Mouse (Mus musculus): ENCODE results near the gene Apold1.

Gene Apold1

DNA sequence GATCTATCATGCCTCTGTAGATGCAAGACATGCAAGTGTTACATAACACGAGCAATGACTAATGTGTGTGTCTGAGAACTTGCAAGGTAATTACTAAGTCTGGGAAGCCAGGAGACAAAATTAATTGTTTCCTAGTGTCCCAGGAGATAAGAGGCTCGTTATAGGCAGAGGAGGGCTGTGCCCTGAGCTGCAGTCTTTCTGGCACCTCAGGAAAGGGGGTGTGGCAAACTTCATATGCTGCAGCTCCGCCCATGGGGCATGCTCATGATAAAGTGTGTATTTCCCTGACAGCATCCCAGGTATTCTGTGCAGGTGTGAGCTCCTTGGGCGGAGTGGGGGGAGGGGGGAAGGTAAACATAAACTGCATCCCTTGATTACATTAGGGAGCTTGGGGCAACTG, 9.4 kb upstream of the Apold1 start:
- DNase-seq (ENCODE audit: low spot score in 2 of 2), result no peak

DNA sequence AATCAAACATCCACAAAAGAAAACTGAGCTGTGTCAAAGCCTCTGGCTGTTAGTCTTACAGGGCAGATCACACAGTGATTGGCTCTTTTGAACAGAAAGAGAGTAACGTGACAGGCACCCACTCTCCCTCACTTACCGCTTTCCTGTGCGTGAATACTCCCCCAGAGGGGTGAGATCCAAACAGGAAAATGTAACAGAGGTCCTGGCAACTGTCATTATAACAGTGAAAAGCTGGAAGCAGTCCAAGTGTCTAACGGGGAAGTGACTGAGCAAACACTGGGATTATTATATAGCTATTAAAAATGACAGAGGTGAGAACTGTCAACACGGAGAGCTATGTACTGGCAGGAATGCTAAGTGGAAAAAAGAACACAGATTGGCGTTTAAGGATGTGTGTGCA, 4.9 kb upstream of the Apold1 start:
- DNase-seq (ENCODE audit: low spot score in 2 of 2), result no peak

DNA sequence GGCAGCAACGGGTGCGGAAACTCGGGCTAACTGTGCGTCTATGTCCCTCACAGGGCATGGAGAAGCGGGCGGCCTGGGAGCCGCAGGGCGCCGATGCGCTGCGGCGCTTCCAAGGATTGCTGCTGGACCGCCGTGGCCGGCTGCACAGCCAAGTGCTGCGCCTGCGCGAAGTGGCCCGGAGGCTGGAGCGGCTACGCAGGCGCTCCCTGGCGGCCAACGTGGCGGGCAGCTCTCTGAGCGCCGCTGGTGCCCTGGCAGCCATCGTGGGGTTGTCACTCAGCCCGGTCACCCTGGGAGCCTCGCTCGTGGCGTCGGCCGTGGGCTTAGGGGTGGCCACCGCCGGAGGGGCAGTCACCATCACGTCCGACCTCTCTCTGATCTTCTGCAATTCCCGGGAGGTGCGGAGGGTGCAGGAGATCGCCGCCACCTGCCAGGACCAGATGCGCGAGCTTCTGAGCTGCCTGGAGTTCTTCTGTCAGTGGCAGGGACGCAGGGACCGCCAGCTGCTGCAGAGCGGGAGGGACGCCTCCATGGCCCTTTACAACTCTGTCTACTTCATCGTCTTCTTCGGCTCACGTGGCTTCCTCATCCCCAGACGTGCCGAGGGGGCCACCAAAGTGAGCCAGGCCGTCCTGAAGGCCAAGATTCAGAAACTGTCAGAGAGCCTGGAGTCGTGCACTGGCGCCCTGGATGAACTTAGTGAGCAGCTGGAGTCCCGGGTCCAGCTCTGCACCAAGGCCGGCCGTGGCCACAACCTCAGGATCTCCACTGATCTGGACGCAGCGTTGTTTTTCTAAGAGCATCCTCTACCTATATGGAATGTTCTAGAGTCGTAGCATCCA, 2.2 kb downstream of the Apold1 start:
- peak; percentile 88 to 91 for DNase-seq (ENCODE audit: low spot score in 2 of 2)

DNA sequence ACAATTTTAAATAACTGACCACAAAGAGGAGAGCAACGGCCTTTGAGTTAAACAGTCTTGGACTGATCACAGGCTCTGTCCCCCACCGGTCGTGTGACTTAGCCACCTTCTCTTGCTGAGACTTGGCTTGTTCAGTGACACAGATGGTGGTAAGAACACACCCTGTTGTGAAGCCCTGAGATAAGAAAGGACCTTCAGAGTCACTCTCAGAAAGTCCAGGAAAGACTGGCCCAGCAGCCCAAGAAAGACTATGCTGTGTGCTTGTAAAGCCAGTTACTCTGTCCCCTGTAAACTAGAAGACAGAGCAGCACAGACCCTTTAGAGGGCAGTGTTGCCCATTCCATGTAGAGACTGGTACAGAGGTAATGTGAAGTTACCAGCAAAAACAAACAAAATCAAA, 3.2 kb downstream of the Apold1 start:
- peak in 1 of 2 experiments; percentile 18 for DNase-seq (ENCODE audit: low spot score in 2 of 2)

DNA sequence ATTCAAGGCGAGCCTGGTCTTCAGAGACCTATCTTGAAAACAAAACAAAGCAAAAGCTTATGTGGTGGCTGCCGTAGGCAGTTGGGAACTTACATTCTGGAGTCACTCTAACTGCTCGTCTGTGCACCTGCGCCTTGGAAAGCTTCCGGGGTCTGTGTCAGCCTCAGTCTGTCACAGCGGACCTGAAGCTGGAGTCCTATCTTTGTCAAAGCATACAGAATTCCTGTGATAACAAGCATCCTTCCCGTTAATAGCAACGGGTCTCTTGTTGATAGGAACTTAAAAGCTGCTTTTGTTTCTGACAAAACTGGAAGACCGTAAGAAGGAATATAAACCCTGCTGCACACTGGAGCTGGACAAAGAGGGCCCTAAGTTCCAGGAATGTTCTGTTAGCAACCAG, 6.9 kb downstream of the Apold1 start:
- DNase-seq (ENCODE audit: low spot score in 2 of 2), result no peak

DNA sequence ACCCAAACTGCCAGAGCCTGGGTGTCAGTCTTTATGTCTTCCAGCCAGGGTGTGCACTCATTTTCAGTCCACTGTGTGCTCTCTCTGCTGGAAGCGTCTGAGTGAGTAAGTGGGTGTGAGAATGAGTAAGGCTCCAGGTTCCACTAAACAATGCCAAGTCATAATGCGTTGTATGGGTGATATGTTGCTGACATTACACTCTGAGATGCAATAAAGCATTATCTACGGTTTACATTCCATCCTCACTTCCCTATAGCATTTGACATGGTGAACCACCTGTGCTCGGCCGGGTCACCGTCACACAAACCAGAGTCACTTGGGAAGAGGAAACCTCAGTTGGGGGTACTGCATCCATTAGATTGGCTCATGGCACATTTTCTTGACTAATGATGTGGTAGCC, 9.2 kb downstream of the Apold1 start:
- DNase-seq (ENCODE audit: low spot score in 2 of 2), result no peak

DNA sequence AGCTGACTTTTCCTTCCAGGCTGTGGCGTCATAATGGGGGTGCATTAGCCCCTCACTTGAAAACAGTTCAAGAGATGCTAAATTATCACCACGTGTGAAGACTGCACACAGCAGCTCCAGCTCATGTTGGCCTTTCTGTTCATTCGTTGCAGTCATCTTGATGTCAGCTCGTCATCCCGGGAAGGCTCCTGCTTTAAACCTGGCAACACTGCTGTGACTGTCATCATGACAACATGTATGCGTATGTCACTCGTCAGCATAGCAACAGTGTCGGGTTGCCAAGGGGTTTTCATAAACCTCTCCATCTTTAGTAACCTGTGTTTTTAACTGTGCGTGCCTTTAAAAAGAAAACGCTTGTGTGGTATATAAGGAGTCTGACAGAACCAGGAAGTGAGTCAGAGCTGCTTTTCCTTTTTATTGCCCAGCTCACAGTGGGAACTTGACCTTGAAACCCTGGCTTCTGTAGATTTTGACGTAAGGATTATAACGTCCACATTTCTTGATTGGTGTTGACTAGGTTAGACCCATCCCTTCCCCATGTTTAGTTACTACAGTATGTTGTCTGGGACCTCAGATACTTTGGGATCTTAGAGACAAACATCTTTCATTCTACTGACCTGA, 12.6 kb downstream of the Apold1 start:
- peak; percentile 68 to 71 for DNase-seq (ENCODE audit: low spot score in 2 of 2)

DNA sequence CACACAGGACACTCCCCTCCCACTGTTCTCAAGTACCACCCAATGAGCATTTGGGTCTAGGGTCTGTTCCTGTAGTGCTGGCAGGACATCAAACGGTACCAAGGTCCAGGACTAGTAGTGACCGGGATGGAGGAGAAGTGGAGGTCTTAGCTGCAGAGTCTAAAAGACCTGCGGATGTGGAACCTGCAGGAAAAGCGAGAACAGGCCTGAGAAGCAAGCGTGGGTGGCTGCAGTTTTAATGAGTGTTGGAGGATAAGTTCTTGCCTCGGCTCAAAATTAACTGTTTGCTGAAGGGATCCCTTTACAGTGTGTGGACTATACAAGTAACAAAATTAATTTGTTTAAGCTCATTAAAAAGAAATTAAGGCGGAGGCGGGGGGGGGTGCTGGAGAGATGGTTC, 13.5 kb downstream of the Apold1 start:
- peak; percentile 61 to 70 for DNase-seq (ENCODE audit: low spot score in 2 of 2)

DNA sequence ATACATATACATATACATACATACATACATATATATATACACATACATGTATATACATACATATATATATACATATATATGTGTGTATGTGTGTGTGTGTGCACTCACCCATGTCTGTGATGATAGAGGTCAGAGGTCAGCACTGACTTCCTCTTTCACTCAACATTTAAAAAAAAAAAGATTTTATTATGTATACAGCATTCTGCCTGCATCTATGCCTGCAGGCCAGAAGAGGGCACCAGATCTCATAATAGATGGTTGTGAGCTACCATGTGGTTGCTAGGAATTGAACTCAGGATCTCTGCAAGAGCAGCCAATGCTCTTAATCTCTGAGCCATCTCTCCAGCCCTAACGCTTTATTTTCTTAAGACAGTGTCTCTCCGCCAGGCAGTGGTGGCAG, 15.4 kb downstream of the Apold1 start:
- no peak for DNase-seq (ENCODE audit: low spot score in 2 of 2)

DNA sequence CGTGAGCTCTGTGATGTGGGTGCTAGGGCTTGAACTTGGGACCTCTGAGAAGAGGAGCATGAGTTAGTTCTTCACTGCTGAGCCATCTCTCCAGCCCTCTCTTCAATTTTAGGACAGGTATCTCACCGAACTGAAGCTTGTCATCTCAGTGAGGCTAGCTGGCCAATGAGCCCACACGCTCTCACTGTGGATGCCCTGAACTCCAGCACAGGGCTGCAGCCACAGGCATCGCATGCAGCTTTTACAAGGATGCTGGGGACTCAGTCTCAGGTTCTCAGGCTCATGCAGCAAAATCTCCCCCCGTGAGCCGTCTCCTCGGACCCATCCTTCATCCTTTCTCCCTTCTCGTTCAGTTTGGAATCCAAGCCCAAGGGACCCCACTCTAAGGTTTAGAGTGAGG, 16.6 kb downstream of the Apold1 start:
- no peak for DNase-seq (ENCODE audit: low spot score in 2 of 2)

DNA sequence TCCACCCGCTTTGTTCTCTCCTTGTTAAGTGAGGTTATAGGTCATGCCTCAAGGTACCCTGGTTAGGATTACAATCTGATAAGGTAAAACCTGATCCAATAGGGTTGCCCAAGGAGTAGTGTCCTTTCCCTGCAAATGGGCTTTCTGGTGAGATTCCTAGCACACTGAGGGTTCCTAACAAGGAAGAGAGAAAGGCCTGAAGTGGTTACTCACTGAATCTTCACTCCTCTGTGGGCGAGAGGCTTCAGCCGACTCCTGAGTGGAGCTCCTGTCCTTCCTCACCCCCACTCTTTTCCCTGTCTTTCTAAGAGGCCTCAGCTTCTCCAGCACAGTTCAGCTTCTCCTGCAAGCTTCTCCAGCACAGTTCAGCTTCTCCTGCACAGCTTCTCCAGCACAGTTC, 17.3 kb downstream of the Apold1 start:
- no peak for DNase-seq (ENCODE audit: low spot score in 2 of 2)

DNA sequence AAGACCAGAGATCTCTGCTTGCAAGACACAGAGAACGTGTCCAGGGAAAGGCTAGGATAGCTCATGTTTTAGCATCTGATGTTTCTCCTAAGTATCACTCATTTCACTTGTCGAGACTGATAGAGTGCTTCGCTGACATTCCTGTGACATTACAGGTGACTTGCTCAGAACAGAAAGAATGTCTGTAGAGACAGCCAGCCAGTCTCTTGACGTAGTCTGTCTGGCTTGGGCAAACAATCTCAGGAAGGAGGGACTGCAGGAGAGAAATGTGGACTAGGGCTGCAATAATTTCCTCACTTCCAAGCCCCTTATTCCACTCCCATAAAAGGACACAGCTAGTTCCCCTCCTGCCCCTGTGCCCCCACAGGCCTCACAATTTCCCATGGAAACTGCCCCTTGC, 18.8 kb downstream of the Apold1 start:
- DNase-seq (ENCODE audit: low spot score in 2 of 2), result no peak

DNA sequence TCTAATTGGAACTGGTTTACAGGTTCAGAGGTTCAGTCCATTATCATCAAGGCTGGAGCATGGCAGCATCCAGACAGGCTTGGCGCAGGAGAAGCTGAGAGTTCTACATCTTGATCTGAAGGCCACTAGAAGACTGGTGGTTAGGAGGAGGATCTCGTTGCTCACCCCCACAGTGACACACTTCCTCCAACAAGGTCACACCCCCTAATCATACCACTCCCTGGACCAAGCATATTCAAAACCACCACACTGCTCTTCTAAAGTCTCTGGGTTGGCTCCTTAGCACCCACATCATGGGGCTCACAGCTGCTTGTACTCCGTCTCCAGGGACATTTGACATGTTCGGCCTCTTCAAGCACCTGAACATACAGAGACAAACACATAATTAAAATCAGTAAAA, 20.5 kb downstream of the Apold1 start:
- no peak for DNase-seq (ENCODE audit: low spot score in 2 of 2)

DNA sequence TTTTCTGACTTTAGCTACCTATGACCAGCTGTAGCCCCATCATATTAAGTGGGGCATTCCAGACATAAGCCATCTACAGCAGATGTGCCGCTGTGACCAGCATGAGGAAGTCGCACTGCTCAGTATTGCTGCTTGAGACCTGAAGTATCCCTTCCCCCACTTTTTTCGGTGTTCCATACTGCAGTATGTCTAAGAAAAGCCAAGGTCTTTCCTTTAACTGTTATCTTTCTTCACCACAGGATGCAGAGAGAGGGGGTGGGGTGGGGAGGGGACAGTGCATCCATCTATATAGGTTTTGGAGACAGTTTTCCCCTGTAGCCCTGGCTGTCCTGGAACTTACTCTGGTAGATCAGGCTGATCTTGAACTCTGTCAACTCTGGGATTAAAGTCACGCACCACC, 24.9 kb downstream of the Apold1 start:
- DNase-seq (ENCODE audit: low spot score in 2 of 2), result no peak

DNA sequence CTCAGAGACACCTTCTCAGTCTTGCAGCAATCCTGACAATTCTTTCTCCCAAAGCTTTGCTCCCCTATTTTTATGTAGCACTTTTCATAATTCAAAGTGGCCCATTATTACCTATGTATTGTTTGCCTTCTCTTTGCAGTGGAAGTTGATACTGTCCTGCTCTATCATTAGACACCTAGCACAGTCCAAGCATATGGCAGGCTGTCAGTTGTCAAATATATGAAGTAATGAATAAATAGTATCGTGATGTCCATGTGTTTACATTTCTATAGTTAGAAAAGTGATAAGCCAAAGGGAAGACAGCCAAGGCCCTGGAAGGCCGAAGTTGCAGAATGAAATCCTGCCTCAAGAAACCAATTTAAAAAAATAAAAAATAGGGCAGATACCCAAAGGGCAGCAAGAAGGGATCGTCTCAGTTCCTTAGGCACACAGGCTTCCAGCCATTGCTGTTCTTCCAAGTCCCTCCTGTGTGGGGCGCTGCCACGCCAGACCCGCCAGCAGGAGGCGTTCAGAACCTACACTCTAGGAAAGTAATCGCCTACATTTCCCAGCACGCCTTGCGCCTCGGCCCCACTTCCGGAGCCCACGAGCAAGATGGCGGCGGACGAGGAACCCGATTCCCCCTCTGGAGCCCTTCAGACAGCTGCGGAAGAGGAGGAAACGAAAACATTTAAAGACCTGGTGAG, 29.7 kb downstream of the Apold1 start, which contains the start of gene Ddx47:
Gene Ddx47, plus strand, starts transcription at position 565 of the 686 bp plus-strand sequence.
- peak; percentile 97 to 98 for DNase-seq (ENCODE audit: low spot score in 2 of 2)

DNA sequence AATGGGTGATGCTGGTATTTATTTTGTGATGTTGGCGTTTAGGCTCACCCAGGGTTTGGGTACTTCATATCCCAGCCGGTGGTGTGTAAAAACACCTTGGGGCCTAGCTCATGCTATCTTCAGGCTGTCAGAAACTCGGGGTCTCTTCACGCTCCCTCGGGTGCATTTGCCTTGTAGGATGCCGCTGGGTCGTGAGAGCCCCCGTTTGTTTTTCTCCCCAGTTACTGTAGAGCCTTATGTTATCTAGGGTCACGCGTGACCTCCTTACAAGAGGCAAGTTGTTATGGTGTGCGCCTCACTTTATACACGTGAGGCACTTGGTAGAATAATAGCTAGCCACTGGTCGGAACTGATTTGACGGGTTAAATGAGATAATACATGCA, 30.2 kb downstream of the Apold1 start:
- no peak for DNase-seq (ENCODE audit: low spot score in 2 of 2)

DNA sequence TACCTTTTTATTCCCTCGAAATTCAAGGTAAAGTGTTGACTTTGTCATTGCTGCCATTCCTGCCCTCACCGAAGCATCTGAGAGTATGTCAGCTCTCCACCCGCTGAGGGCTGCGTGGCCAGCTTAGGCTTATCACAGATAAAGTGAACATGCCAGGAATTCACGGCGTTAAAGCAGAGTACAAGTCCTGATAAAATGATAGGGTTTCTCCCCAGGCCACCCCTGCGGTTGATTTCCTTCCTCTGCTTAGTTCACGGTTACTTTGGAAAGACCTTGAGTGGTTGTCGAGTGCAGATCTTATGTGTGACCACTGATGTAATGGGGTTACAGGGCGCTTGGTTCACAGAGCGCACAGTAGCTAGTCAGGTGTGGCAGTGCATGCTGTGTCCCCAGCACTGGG, 35.7 kb downstream of the Apold1 start:
- DNase-seq (ENCODE audit: low spot score in 2 of 2), result no peak

DNA sequence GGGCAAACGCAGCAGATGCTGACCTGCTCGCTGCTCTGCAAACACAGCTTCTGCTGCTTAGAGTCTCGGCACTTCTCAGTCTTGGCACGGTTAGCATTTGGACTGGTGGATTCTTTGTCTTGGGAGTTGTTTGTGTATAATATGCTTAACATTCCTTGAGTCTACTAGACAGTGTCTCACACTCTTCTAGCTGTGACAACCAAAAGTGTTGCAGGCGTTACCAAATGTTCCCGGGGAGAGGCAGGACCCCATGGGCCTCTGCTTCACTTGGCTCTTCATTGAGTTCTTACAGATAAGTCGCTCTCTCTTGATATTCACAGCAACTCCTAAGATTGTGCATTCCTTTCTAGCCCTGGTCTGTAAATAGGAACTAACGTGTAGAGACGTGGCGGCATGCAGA, 38.0 kb downstream of the Apold1 start:
- no peak for DNase-seq (ENCODE audit: low spot score in 2 of 2)

DNA sequence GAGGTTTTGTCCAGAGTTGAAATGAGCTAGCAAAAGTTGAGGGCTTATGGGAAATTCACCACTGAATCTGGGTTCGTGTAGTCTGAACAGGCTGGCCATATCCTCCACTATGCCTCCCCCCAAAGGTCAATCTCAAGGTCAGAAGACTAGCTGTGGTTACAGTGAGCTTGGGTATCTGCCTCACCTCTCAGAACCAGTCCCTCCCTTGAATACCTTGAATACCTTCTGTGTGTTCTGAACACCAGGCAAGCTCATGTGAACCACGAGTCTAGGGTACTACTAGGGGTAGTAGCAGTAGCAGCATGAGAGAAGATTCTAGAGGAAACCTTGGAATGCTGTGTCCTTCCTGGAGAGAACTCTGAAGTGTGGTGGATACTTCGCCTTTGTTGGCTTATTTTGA, 40.1 kb downstream of the Apold1 start:
- no peak for DNase-seq (ENCODE audit: low spot score in 2 of 2)

DNA sequence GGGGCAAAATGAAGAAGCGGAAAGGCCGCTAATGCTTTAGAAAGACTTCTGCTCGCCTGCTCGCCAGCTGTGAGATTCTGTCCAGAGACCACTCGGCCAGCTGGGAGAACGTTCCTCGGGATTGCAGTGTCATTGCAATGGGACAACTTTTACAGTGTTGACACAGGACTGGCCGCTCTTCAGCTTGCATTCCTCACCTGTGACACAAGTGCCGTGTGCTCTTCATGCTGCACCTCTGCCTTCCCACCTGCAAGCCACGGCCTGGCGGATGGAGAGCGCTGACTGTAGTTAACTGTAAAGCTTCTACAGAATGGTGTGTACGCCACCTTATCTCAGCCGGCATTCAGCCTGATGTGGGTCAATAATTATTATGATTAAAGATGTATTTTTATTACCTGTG, 41.9 kb downstream of the Apold1 start:
- no peak for DNase-seq (ENCODE audit: low spot score in 2 of 2)

DNA sequence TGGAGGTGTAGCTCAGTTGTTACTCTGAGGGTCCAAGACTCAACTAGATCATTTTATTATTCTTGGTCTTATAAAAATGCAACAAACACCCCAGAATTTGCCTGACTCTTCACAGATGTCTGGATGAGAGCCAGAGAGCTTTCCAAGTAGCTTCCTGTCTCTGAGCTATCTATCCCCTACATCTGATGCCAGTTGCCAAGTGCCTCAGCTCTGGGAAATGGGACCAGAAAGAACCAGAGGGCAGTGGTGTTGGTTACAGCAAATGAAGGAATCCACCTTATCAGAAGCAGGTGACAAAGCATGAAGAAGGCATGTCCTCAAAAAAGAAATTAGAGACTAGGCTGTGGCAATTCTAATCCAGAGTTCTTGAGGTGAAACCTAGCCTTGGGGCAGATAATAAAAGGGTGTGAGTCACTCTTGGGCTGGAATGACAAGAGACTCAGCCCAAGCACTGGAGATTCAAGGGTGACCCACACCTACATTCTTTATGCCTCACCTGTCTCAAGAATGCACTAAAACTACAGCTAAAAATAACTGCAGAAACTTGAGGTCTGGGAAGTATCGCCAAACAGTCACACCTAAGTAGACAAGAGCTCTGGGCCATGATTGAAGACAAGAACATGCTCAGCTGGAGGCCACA, 43.4 kb downstream of the Apold1 start:
- DNase-seq (ENCODE audit: low spot score in 2 of 2), result no peak

DNA sequence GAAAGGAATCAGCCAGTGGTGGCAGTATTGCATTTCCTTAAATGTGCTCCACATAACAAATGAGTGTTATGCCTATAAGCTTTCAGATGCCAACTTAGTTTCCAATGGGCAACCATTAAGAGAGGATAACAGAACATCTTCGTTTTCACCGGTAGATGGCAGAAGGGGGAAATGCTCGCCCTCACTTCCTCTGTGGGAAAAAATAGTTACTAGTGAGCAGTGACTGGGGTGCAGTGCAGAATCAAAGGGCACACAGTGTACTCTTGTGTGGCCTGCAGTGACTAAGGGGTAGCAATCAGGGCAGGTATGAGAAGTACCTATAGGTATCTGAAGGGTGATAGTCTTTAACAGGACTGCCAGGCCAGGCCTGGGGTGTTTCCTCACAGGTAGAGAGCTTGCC, 44.7 kb downstream of the Apold1 start:
- DNase-seq (ENCODE audit: low spot score in 2 of 2), result peak in 1 of 2 experiments; percentile 39
